Mouse (Mus musculus): Measurements from ENCODE around the gene Olfr1512. TPM values are rescaled to one million over a fixed set of nuclear protein-coding genes. Genes with fewer than 3 reads are reported as not detected.
A peak's percentile ranks its signal among the peaks of the same experiment; 100 is the strongest.

Gene Olfr1512
- polyA plus RNA-seq, 1 experiment = not detected

- H3K27me3 ChIP-seq (ENCODE audit: control insufficient read depth, insufficient read depth, low read length) = no peaks in the 10 kb centered on the region
- H3K27ac ChIP-seq (ENCODE audit: insufficient read depth, low read depth, low read length) = no peak within 1 kb of the TSS
- H3K4me1 ChIP-seq (ENCODE audit: control insufficient read depth, insufficient read depth, insufficient read length, low read length) = no peaks in the 10 kb centered on the region
- WGBS = 53% methylated on average over 4 of the region's 4 CpGs
- no peaks in the 10 kb centered on the region for H3K36me3 ChIP-seq (ENCODE audit: control insufficient read depth, insufficient read depth, low read length)
- no peak within 1 kb of the TSS for H3K4me3 ChIP-seq (ENCODE audit: low read depth, low read length)
- no peak for TF ChIP-seq CTCF (IDR thresholded peaks at IDR 0.05; ENCODE audit: extremely low read depth, insufficient read length, insufficient replicate concordance, low read depth, low read length)
- no peak for TF ChIP-seq POLR2A (IDR thresholded peaks at IDR 0.05; ENCODE audit: low read depth, low read length)
Measured at GRCm38 (mm10) chr14:52356308-52356707, 22.7 kb downstream of the Olfr1512 start, which contains the start of gene Olfr1513. TSS of gene Olfr1513 (minus strand) at chr14:52356408.

- TF ChIP-seq POLR2A (IDR thresholded peaks at IDR 0.05; ENCODE audit: low read depth, low read length) (no peak), CTCF (IDR thresholded peaks at IDR 0.05; ENCODE audit: extremely low read depth, insufficient read length, insufficient replicate concordance, low read depth, low read length) (no peak)
- Histone ChIP-seq H3K4me1 (ENCODE audit: control insufficient read depth, insufficient read depth, insufficient read length, low read length) (peaks cover 6% of the 10 kb centered on the region; the same call in 1 of the 2 replicates), H3K36me3 (ENCODE audit: control insufficient read depth, insufficient read depth, low read length) (no peaks in the 10 kb centered on the region), H3K27ac (ENCODE audit: insufficient read depth, low read depth, low read length) (no peak overlapping the region), H3K27me3 (ENCODE audit: control insufficient read depth, insufficient read depth, low read length) (no peaks in the 10 kb centered on the region; the same call in 1 of the 2 replicates), H3K4me3 (ENCODE audit: low read depth, low read length) (no peak overlapping the region)
- WGBS = 70% methylated on average over 6 of the region's 6 CpGs
Measured at GRCm38 (mm10) chr14:52339512-52339852, 39.5 kb downstream of the Olfr1512 start.

DNA sequence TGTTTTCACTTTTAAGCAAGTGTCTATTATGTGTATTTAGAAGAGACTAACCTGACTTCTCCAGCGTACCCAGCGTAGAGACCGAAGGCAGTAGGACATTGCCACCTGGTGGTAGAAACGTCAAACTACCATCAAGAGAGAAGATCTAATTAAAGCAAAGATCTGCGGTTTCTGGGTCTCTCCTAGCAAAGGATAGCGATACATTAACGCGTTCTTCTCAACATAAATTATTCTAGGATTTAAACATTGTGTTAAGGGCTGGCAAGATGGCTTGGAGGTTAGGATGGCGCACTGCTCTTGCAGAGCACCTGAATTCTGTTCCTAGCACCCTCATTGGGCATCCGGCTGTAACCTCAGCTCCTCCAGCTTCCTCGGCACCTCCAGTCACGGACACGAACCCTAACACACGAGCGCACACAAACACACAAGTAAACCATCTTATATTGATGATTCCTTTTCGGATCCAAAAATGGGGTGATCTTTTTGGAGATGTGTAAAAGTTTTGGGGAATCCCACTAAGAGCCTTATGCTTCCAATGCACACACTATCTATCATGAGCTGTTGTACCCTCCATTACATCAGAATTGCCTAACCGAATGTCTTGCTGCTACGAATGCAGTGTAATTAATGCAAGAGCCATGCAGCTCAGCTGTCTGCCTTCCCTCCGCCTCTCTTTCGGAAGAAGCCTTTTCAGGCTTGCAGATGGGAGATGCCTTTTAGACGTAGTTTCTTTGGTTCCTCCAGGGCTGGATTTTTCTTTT is 40.0 kb downstream of the Olfr1512 start:
- peaks cover 6% of the 10 kb centered on the region; the same call in 1 of the 2 replicates for H3K4me1 ChIP-seq (ENCODE audit: control insufficient read depth, insufficient read depth, insufficient read length, low read length)
- 27% methylated on average over 21 of the region's 21 CpGs for WGBS
- H3K4me3 ChIP-seq (ENCODE audit: low read depth, low read length) = no peak overlapping the region
- TF ChIP-seq CTCF (IDR thresholded peaks at IDR 0.05; ENCODE audit: extremely low read depth, insufficient read length, insufficient replicate concordance, low read depth, low read length) (peak; percentile 9; the same call in 1 of the 2 replicates), POLR2A (IDR thresholded peaks at IDR 0.05; ENCODE audit: low read depth, low read length) (no peak)
- no peak overlapping the region for H3K27ac ChIP-seq (ENCODE audit: insufficient read depth, low read depth, low read length)
- H3K36me3 ChIP-seq (ENCODE audit: control insufficient read depth, insufficient read depth, low read length) = no peaks in the 10 kb centered on the region
- no peaks in the 10 kb centered on the region for H3K27me3 ChIP-seq (ENCODE audit: control insufficient read depth, insufficient read depth, low read length)

GRCm38 (mm10) chr14:52332171-52332570 is 46.8 kb downstream of the Olfr1512 start:
- Histone ChIP-seq H3K27ac (ENCODE audit: insufficient read depth, low read depth, low read length) (no peak overlapping the region), H3K27me3 (ENCODE audit: control insufficient read depth, insufficient read depth, low read length) (peaks cover 23% of the 10 kb centered on the region), H3K4me1 (ENCODE audit: control insufficient read depth, insufficient read depth, insufficient read length, low read length) (no peaks in the 10 kb centered on the region), H3K4me3 (ENCODE audit: low read depth, low read length) (no peak overlapping the region), H3K36me3 (ENCODE audit: control insufficient read depth, insufficient read depth, low read length) (no peaks in the 10 kb centered on the region)
- 78% methylated on average over 3 of the region's 3 CpGs for WGBS
- no peak for TF ChIP-seq POLR2A (IDR thresholded peaks at IDR 0.05; ENCODE audit: low read depth, low read length)
- TF ChIP-seq CTCF (IDR thresholded peaks at IDR 0.05; ENCODE audit: extremely low read depth, insufficient read length, insufficient replicate concordance, low read depth, low read length) = no peak

- Histone ChIP-seq H3K36me3 (ENCODE audit: control insufficient read depth, insufficient read depth, low read length) (no peaks in the 10 kb centered on the region), H3K27me3 (ENCODE audit: control insufficient read depth, insufficient read depth, low read length) (peaks cover 28% of the 10 kb centered on the region), H3K4me3 (ENCODE audit: low read depth, low read length) (no peak overlapping the region), H3K27ac (ENCODE audit: insufficient read depth, low read depth, low read length) (no peak overlapping the region), H3K4me1 (ENCODE audit: control insufficient read depth, insufficient read depth, insufficient read length, low read length) (no peaks in the 10 kb centered on the region)
- WGBS = 43% methylated on average over 4 of the region's 4 CpGs
- TF ChIP-seq POLR2A (IDR thresholded peaks at IDR 0.05; ENCODE audit: low read depth, low read length) (no peak), CTCF (IDR thresholded peaks at IDR 0.05; ENCODE audit: extremely low read depth, insufficient read length, insufficient replicate concordance, low read depth, low read length) (no peak)
Measured at GRCm38 (mm10) chr14:52331069-52331750, 47.8 kb downstream of the Olfr1512 start.

DNA sequence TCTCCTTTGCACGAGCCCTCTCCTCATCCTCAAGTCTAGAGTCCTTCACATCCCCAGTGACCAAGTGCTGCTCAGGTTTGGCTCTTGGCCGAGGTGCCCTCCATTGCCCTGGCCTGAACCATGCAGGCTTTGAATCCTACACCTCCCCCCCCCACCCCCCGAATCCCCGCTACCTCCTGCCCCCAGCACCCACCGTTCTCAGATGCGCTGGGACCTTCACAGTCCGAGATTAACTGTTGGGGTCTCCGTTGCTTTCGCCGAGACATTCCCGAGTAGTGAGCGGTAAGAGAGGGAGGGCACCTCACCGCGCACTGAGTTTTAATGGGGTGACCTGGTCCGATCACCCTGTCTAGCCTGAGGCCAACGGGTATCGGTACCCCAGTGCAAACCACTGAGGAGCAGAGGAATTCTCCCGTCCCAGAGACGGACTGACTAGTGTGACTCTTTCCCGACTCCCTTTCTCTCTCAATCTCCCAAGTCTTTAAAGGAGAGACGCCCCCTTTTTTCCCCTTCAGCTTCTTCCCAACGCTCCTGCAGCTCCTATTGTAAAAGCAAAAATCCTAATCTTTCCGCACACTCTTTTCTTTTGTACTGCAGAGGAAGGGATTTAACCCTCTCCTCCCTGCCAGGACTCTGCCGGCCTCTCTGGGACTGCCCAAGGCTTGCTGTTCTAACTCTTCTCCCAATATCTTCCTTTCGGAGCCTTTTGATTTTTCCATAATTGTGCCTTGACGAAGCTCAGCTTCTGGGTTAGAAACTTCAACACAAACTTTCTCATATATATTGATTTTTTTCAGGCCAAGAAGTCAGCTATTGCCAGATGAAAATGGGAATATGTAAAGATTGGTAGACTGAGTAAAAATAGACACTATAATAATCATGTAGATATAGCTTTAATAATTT is 50.8 kb downstream of the Olfr1512 start, which contains the start of gene Sall2:
Gene Sall2, minus strand, starts transcription at position 853 of the 903 bp plus-strand sequence.
- no peak within 1 kb of the TSS for H3K27ac ChIP-seq (ENCODE audit: insufficient read depth, low read depth, low read length)
- H3K4me3 ChIP-seq (ENCODE audit: low read depth, low read length) = no peak within 1 kb of the TSS
- 4% methylated on average over 26 of the region's 26 CpGs for WGBS
- no peak for TF ChIP-seq POLR2A (IDR thresholded peaks at IDR 0.05; ENCODE audit: low read depth, low read length)
- no peak for TF ChIP-seq CTCF (IDR thresholded peaks at IDR 0.05; ENCODE audit: extremely low read depth, insufficient read length, insufficient replicate concordance, low read depth, low read length)
- peaks cover 30% of the 10 kb centered on the region for H3K27me3 ChIP-seq (ENCODE audit: control insufficient read depth, insufficient read depth, low read length)
- H3K4me1 ChIP-seq (ENCODE audit: control insufficient read depth, insufficient read depth, insufficient read length, low read length) = no peaks in the 10 kb centered on the region
- no peaks in the 10 kb centered on the region for H3K36me3 ChIP-seq (ENCODE audit: control insufficient read depth, insufficient read depth, low read length)
